Mouse (Mus musculus) CD4-positive, CD25-positive, alpha-beta regulatory T cell, adult 4 months (primary cell): ENCODE results near the gene Mdh2. TPM values are rescaled to one million over a fixed set of nuclear protein-coding genes. Genes with fewer than 3 reads are reported as not detected.
A peak's percentile ranks its signal among the peaks of the same experiment; 100 is the strongest.

ENCODE experiments used
- ATAC-seq: one replicate; pipeline ENCODE4 v1.8.0; 2017
- polyA plus RNA-seq, 2 experiments: library from polyadenylated mRNA; unstranded; fragments of 100-300 nt; shearing (Covaris generic); gene quantifications; one replicate each; pipeline ENCODE4 v1.2.1; 2017

Mdh2 gene
- polyA plus RNA-seq, 2 experiments from 2014 or later: 657 to 753 TPM

- ATAC-seq: no peak
These were observed 347 bp upstream of the Mdh2 start, which contains the start of gene Styxl1 for GRCm38 (mm10) chr5:135777796-135778470. TSS of gene Styxl1 (minus strand) at chr5:135778385.

GRCm38 (mm10) chr5:135780331-135780730 lies 2.1 kb downstream of the Mdh2 start:
- no peak for ATAC-seq

- ATAC-seq: no peak
These were observed 4.6 kb downstream of the Mdh2 start for GRCm38 (mm10) chr5:135782901-135783300.

GRCm38 (mm10) chr5:135793996-135794858 lies 15.9 kb downstream of the Mdh2 start:
- peak; percentile 88 for ATAC-seq

GRCm38 (mm10) chr5:135794859-135795181 lies 16.5 kb downstream of the Mdh2 start:
- peak; percentile 19 for ATAC-seq

- ATAC-seq: no peak
These were observed 21.5 kb downstream of the Mdh2 start for GRCm38 (mm10) chr5:135799746-135800145.

- ATAC-seq: no peak
These were observed 22.6 kb downstream of the Mdh2 start for GRCm38 (mm10) chr5:135800927-135801326.

- no peak for ATAC-seq
These were observed 24.4 kb downstream of the Mdh2 start for GRCm38 (mm10) chr5:135802641-135803040.

- no peak for ATAC-seq
These were observed 24.9 kb downstream of the Mdh2 start for GRCm38 (mm10) chr5:135803135-135803534.

- no peak for ATAC-seq
These were observed 25.4 kb downstream of the Mdh2 start for GRCm38 (mm10) chr5:135803676-135804075.

GRCm38 (mm10) chr5:135804735-135805134 lies 26.5 kb downstream of the Mdh2 start:
- ATAC-seq: no peak

GRCm38 (mm10) chr5:135806555-135807262 lies 28.4 kb downstream of the Mdh2 start, which contains the start of gene Srrm3:
TSS of gene Srrm3 (plus strand) at chr5:135806890.
- peak; percentile 93 for ATAC-seq

- no peak for ATAC-seq
These were observed 29.0 kb downstream of the Mdh2 start for GRCm38 (mm10) chr5:135807263-135807637.

GRCm38 (mm10) chr5:135812991-135813390 lies 34.7 kb downstream of the Mdh2 start:
- no peak for ATAC-seq

- no peak for ATAC-seq
These were observed 40.2 kb downstream of the Mdh2 start for GRCm38 (mm10) chr5:135818491-135818890.

- no peak for ATAC-seq
These were observed 44.1 kb downstream of the Mdh2 start for GRCm38 (mm10) chr5:135822316-135822944.

- no peak for ATAC-seq
These were observed 46.2 kb downstream of the Mdh2 start for GRCm38 (mm10) chr5:135824517-135824916.

GRCm38 (mm10) chr5:135826225-135826624 lies 47.9 kb downstream of the Mdh2 start:
- no peak for ATAC-seq

- no peak for ATAC-seq
These were observed 51.1 kb downstream of the Mdh2 start for GRCm38 (mm10) chr5:135829381-135829780.

GRCm38 (mm10) chr5:135832729-135833128 lies 54.4 kb downstream of the Mdh2 start:
- no peak for ATAC-seq

- peak; percentile 87 for ATAC-seq
These were observed 56.6 kb downstream of the Mdh2 start for GRCm38 (mm10) chr5:135834769-135835491.

- peak; percentile 23 for ATAC-seq
These were observed 57.2 kb downstream of the Mdh2 start for GRCm38 (mm10) chr5:135835492-135835858.
